Mouse (Mus musculus) embryonic fibroblast, embryonic 13.5 days (primary cell): ENCODE measurements around the gene Fsd2.

Experiments used
- CTCF ChIP-seq: IDR thresholded peaks from 2 replicates; pipeline ENCODE4 v1.5.1; 2011; ENCODE audit warnings: mild to moderate bottlenecking, control low read depth, low read length, moderate library complexity, borderline replicate concordance; ENCODE audit not compliant: insufficient read depth
- POLR2A ChIP-seq: IDR thresholded peaks from 2 replicates; pipeline ENCODE4 v1.6.1; 2011; ENCODE audit warnings: low read depth, mild to moderate bottlenecking, control low read depth, low read length, moderate library complexity

GRCm38 (mm10) chr7:81538070-81538675 lies 28.6 kb downstream of the Fsd2 start:
- TF ChIP-seq CTCF (no peak), POLR2A (no peak)
